Mouse (Mus musculus): ENCODE measurements at regions not wholly inside any gene's neighbourhood (a gene's known extent, or its start where the extent isn't known, plus 50 kb on each side); places are given as distances from the start of the nearest gene placed in this dataset.

- Histone ChIP-seq H3K36me3 (ENCODE audit: insufficient read depth, low read length) (no peaks in the 10 kb centered on the region), H3K4me3 (replicated peaks; ENCODE audit: low read length) (no peak overlapping the region), H3K4me1 (replicated peaks; ENCODE audit: low read depth, low read length) (no peaks in the 10 kb centered on the region), H3K9me3 (ENCODE audit: low read length) (no peaks in the 10 kb centered on the region), H3K27me3 (ENCODE audit: insufficient read depth, low read length) (no peaks in the 10 kb centered on the region)
- TF ChIP-seq CTCF (conservative IDR thresholded peaks at IDR 0.05; ENCODE audit: low read length) = no peak
- TF ChIP-seq POU5F1 (IDR thresholded peaks at IDR 0.05; ENCODE audit: borderline replicate concordance, low read length) = no peak
Observed at GRCm38 (mm10) chr2:8467531-8468203, 958.3 kb upstream of the Celf2 start.

DNA sequence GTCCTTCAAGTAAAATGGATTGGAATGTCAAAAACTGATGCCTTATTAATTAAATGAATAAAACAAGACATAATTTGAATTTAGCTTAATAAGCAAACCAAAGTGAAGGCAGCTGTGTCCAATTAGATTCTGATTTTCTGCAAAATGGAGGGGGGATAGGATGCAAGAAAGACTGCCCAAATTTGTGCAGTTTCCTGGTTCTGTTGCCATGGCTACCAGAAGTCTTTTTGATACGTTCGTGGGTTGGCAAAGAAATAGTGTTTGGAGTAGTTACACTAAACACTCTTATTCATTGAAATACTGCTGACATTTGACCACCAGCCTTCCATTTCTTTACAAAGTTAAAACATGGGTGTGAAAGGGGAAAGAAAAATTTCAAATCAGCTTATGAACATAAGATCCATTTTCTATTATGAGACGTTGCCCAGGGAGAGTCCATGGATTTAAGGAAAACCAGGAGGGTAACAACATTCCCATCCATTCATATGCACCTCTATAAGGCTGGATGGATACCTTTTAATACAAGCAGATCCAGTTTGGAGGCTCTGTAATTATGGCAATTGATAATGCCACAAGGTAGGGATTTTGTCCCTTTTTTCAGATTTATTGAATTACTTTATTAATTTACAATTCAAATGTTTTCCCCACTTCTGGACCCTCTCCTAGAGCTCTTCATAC, 943.3 kb upstream of the Celf2 start:
- H3K4me1 ChIP-seq (replicated peaks; ENCODE audit: low read depth, low read length) = no peaks in the 10 kb centered on the region
- TF ChIP-seq CTCF (conservative IDR thresholded peaks at IDR 0.05; ENCODE audit: low read length) (no peak), NANOG (IDR thresholded peaks at IDR 0.05; ENCODE audit: borderline replicate concordance, low read length) (no peak), POU5F1 (IDR thresholded peaks at IDR 0.05; ENCODE audit: borderline replicate concordance, low read length) (no peak)
- no peaks in the 10 kb centered on the region for H3K27me3 ChIP-seq (ENCODE audit: insufficient read depth, low read length)
- H3K9me3 ChIP-seq (ENCODE audit: low read length) = no peaks in the 10 kb centered on the region
- H3K36me3 ChIP-seq (ENCODE audit: insufficient read depth, low read length) = no peaks in the 10 kb centered on the region
- no peak overlapping the region for H3K4me3 ChIP-seq (replicated peaks; ENCODE audit: low read length)

GRCm38 (mm10) chr2:8441230-8441629, 931.9 kb upstream of the Celf2 start:
- Histone ChIP-seq H3K36me3 (ENCODE audit: insufficient read depth, low read length) (no peaks in the 10 kb centered on the region), H3K4me1 (replicated peaks; ENCODE audit: low read depth, low read length) (no peaks in the 10 kb centered on the region), H3K9me3 (ENCODE audit: low read length) (peaks cover 3% of the 10 kb centered on the region; the same call in 1 of the 2 replicates), H3K4me3 (replicated peaks; ENCODE audit: low read length) (no peak overlapping the region), H3K27me3 (ENCODE audit: insufficient read depth, low read length) (no peaks in the 10 kb centered on the region)
- TF ChIP-seq CTCF (conservative IDR thresholded peaks at IDR 0.05; ENCODE audit: low read length) = no peak
- no peak for TF ChIP-seq NANOG (IDR thresholded peaks at IDR 0.05; ENCODE audit: borderline replicate concordance, low read length)
- TF ChIP-seq POU5F1 (IDR thresholded peaks at IDR 0.05; ENCODE audit: borderline replicate concordance, low read length) = no peak

DNA sequence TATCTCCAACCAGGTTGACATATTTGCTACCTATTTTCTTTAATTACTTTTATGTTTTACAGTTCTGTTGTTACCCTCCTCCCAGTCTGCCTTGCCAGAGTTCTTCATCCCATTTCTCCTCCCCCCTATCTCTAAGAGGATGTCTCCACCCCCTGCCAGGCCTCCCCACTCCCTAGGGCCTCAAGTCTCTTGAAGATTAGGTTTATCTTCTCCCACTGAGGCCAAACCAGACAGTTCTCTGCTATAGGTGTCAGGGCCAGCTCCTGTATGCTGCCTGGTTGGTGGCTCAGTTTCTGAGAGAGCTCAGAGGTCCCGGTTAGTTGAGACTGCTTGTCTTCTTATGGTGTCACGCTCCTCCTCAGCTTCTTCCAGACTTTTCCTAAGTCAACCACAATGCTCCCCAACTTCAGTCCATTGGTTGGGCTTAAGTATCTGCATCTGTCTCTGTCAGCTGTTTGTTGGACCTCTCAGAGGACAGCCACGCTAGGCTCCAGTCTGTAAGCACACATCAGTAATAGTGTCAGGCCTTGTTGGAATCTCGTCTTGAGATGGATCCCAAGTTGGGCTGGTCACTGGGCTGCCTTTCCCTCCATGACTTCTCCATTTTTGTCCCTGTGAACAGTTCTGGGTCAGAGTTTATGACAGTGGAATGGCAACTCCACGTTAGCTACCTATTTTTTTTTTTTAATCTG, 920.4 kb upstream of the Celf2 start:
- no peaks in the 10 kb centered on the region for H3K27me3 ChIP-seq (ENCODE audit: insufficient read depth, low read length)
- H3K36me3 ChIP-seq (ENCODE audit: insufficient read depth, low read length) = no peaks in the 10 kb centered on the region
- H3K9me3 ChIP-seq (ENCODE audit: low read length) = peaks cover 2% of the 10 kb centered on the region; the same call in 1 of the 2 replicates
- no peaks in the 10 kb centered on the region for H3K4me1 ChIP-seq (replicated peaks; ENCODE audit: low read depth, low read length)
- H3K4me3 ChIP-seq (replicated peaks; ENCODE audit: low read length) = no peak overlapping the region
- TF ChIP-seq NANOG (IDR thresholded peaks at IDR 0.05; ENCODE audit: borderline replicate concordance, low read length) (no peak), CTCF (conservative IDR thresholded peaks at IDR 0.05; ENCODE audit: low read length) (no peak), POU5F1 (IDR thresholded peaks at IDR 0.05; ENCODE audit: borderline replicate concordance, low read length) (no peak)

GRCm38 (mm10) chr2:8428145-8428544, 918.8 kb upstream of the Celf2 start:
- Histone ChIP-seq H3K9me3 (ENCODE audit: low read length) (peaks cover 2% of the 10 kb centered on the region; the same call in 1 of the 2 replicates), H3K27me3 (ENCODE audit: insufficient read depth, low read length) (no peaks in the 10 kb centered on the region), H3K4me3 (replicated peaks; ENCODE audit: low read length) (no peak overlapping the region), H3K36me3 (ENCODE audit: insufficient read depth, low read length) (no peaks in the 10 kb centered on the region), H3K4me1 (replicated peaks; ENCODE audit: low read depth, low read length) (no peaks in the 10 kb centered on the region)
- TF ChIP-seq POU5F1 (IDR thresholded peaks at IDR 0.05; ENCODE audit: borderline replicate concordance, low read length) (no peak), NANOG (IDR thresholded peaks at IDR 0.05; ENCODE audit: borderline replicate concordance, low read length) (no peak), CTCF (conservative IDR thresholded peaks at IDR 0.05; ENCODE audit: low read length) (no peak)

DNA sequence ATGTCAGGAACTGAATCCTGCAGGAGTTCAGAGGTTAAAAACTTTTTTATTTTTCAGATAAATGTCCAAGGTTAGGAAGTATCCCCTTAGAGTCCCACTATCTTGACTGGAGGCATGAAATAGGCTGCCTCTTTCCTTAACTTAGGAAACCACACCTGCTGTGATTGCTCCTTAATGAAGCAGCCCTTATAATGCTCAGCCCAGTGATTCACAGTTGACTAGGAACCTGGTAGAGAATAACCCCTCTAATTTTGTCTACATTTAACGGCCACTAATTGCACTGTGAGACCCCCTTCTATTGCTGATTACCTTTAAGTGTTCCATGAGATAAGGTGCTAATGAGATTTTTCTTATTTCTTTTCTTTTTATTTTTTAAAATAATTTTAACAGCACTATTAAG, 918.4 kb upstream of the Celf2 start:
- TF ChIP-seq CTCF (conservative IDR thresholded peaks at IDR 0.05; ENCODE audit: low read length) (no peak), POU5F1 (IDR thresholded peaks at IDR 0.05; ENCODE audit: borderline replicate concordance, low read length) (no peak), NANOG (IDR thresholded peaks at IDR 0.05; ENCODE audit: borderline replicate concordance, low read length) (no peak)
- Histone ChIP-seq H3K27me3 (ENCODE audit: insufficient read depth, low read length) (no peaks in the 10 kb centered on the region), H3K36me3 (ENCODE audit: insufficient read depth, low read length) (no peaks in the 10 kb centered on the region)

GRCm38 (mm10) chr2:8415917-8416316, 906.6 kb upstream of the Celf2 start:
- TF ChIP-seq POU5F1 (IDR thresholded peaks at IDR 0.05; ENCODE audit: borderline replicate concordance, low read length) = no peak
- no peak overlapping the region for H3K4me3 ChIP-seq (replicated peaks; ENCODE audit: low read length)
- no peaks in the 10 kb centered on the region for H3K36me3 ChIP-seq (ENCODE audit: insufficient read depth, low read length)
- no peaks in the 10 kb centered on the region for H3K4me1 ChIP-seq (replicated peaks; ENCODE audit: low read depth, low read length)
- H3K9me3 ChIP-seq (ENCODE audit: low read length) = 0 out of 2 replicates have a peak, but pooled peaks cover 4% of the 10 kb centered on the region
- no peaks in the 10 kb centered on the region for H3K27me3 ChIP-seq (ENCODE audit: insufficient read depth, low read length)

More for the DNA sequence above, 918.4 kb upstream of the Celf2 start:
- Histone ChIP-seq H3K9me3 (ENCODE audit: low read length) (peaks cover 2% of the 10 kb centered on the region; the same call in 1 of the 2 replicates), H3K4me3 (replicated peaks; ENCODE audit: low read length) (no peak overlapping the region), H3K4me1 (replicated peaks; ENCODE audit: low read depth, low read length) (no peaks in the 10 kb centered on the region)

DNA sequence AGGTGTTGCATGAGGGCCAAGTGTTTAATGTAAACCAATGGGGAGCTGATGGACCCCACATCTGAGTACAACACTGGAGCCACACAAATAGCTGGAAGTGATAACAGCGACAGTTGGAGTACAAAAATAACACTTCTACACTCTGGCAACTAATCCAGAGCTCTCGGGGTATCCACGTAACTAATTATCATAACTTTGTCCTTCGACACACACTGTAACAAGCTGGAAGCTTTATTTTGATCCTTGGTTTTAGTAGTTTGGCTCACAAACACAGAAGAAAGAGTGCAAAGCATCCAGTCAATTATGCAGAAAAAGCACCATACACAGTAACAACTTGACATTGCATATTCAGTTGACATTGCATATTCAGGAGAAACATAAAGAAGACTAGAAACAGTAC, 884.8 kb upstream of the Celf2 start:
- H3K36me3 ChIP-seq (ENCODE audit: insufficient read depth, low read length) = no peaks in the 10 kb centered on the region
- H3K27me3 ChIP-seq (ENCODE audit: insufficient read depth, low read length) = no peaks in the 10 kb centered on the region
- H3K9me3 ChIP-seq (ENCODE audit: low read length) = no peaks in the 10 kb centered on the region
- H3K4me3 ChIP-seq (replicated peaks; ENCODE audit: low read length) = no peak overlapping the region
- no peaks in the 10 kb centered on the region for H3K4me1 ChIP-seq (replicated peaks; ENCODE audit: low read depth, low read length)
- TF ChIP-seq CTCF (conservative IDR thresholded peaks at IDR 0.05; ENCODE audit: low read length) = no peak
